Mouse (Mus musculus) forebrain, postnatal 0 days (tissue): ENCODE data around the gene Zdhhc21. TPM values are rescaled to one million over a fixed set of nuclear protein-coding genes. Genes with fewer than 3 reads are reported as not detected.

Experiments used
- ATAC-seq: fragments of 200-750 bp; cut with Nextera tagmentation; 2 replicates; pipeline ENCODE4 v1.8.0; 2017; ENCODE audit warnings: mild to moderate bottlenecking, moderate library complexity
- DNase-seq: peaks from one replicate; pipeline ENCODE4 v3.0.0-alpha.2; 2015
- H3K27ac ChIP-seq: fragments of 300-500 bp; sonication (generic); 2 replicates; pipeline ENCODE4 v1.5.1; 2014; ENCODE audit warnings: low read depth, mild to moderate bottlenecking, antibody characterized with exemption, low read length, moderate library complexity, mixed read lengths
- H3K27me3 ChIP-seq: fragments of 300-500 bp; sonication (generic); 2 replicates; pipeline ENCODE4 v1.6.1; 2014; ENCODE audit warnings: mild to moderate bottlenecking, low read length, mixed read lengths; ENCODE audit not compliant: insufficient read depth
- H3K36me3 ChIP-seq: fragments of 300-500 bp; sonication (generic); 2 replicates; pipeline ENCODE4 v1.6.1; 2014; ENCODE audit warnings: mild to moderate bottlenecking, moderate library complexity; ENCODE audit not compliant: insufficient read depth
- H3K4me1 ChIP-seq: fragments of 300-500 bp; sonication (generic); 2 replicates; pipeline ENCODE4 v1.6.1; 2014; ENCODE audit warnings: antibody characterized with exemption; ENCODE audit not compliant: insufficient read depth
- H3K4me2 ChIP-seq: fragments of 300-500 bp; sonication (generic); 2 replicates; pipeline ENCODE4 v1.6.1; 2014; ENCODE audit warnings: low read depth, mild to moderate bottlenecking, moderate library complexity
- H3K4me3 ChIP-seq: fragments of 300-500 bp; sonication (generic); 2 replicates; pipeline ENCODE4 v1.5.1; 2014; ENCODE audit warnings: low read depth, low read length, mixed read lengths
- H3K9ac ChIP-seq: fragments of 300-500 bp; sonication (generic); 2 replicates; pipeline ENCODE4 v1.6.1; 2014; ENCODE audit warnings: mild to moderate bottlenecking
- H3K9me3 ChIP-seq: fragments of 300-500 bp; sonication (generic); 2 replicates; pipeline ENCODE4 v1.6.1; 2016; ENCODE audit warnings: low read length
- CTCF ChIP-seq: sonication (generic); IDR thresholded peaks from 2 replicates; pipeline ENCODE4 v1.5.1; 2016; ENCODE audit warnings: antibody characterized with exemption, control low read depth, low read depth
- WGBS: fragments of 180-500 bp; shearing (Covaris S2); extraction: QIAGEN DNeasy Blood & Tissue Kit; methylation state at CpG from one replicate; pipeline ENCODE4 v1.1.7; 2014; 5-methylcytosine and 5-hydroxymethylcytosine counted together
- polyA plus RNA-seq: library from polyadenylated mRNA; unstranded; fragments of >200 nt; fragmentation: Nextera tagmentation; extraction: Ambion mirVana; gene quantifications from 2 replicates; pipeline ENCODE4 v1.2.1, GENCODE M21; 2015
- total RNA-seq: library from RNA; depleted of rRNA; stranded (reverse); fragments of >200 nt; gene quantifications from 2 replicates; pipeline ENCODE4 v1.2.3, GENCODE M21; 2014

Zdhhc21 gene
- total and polyA plus RNA-seq, 2 experiments from 2014 or later: 11.9 to 39.6 TPM

- no peak for TF ChIP-seq CTCF
- no peak overlapping the region for H3K27ac ChIP-seq
- no peaks in the 10 kb centered on the region for H3K27me3 ChIP-seq
- H3K4me1 ChIP-seq: 0 out of 2 replicates have a peak, but pooled peaks cover under 1% of the 10 kb centered on the region
- H3K4me3 ChIP-seq: no peak overlapping the region
- H3K9me3 ChIP-seq: no peaks in the 10 kb centered on the region
- DNase-seq: no peak
- H3K9ac ChIP-seq: no peak overlapping the region
- 68% methylated on average over 1 of the region's 1 CpGs for WGBS
- H3K4me2 ChIP-seq: no peak overlapping the region
- no peaks in the 10 kb centered on the region for H3K36me3 ChIP-seq
- no peak for ATAC-seq
Measured at GRCm38 (mm10) chr4:82885535-82885913, 25.8 kb upstream of the Zdhhc21 start.

- ATAC-seq (no peak), DNase-seq (no peak)
- no peak within 1 kb of the TSS for H3K27ac ChIP-seq
- no peaks in the 10 kb centered on the region for H3K36me3 ChIP-seq
- TF ChIP-seq CTCF: no peak
- no peaks in the 10 kb centered on the region for H3K4me1 ChIP-seq
- no peak within 1 kb of the TSS for H3K9ac ChIP-seq
- 52% methylated on average over 18 of the region's 19 CpGs for WGBS
- no peak within 1 kb of the TSS for H3K4me3 ChIP-seq
- no peaks in the 10 kb centered on the region for H3K27me3 ChIP-seq
- no peaks in the 10 kb centered on the region for H3K9me3 ChIP-seq
- H3K4me2 ChIP-seq: no peak within 1 kb of the TSS
Measured at GRCm38 (mm10) chr4:82884636-82885534, 25.1 kb upstream of the Zdhhc21 start, which contains the start of gene Cer1. Gene Cer1, minus strand, starts transcription at chr4:82885148.

- DNase-seq: no peak
- H3K36me3 ChIP-seq: no peaks in the 10 kb centered on the region
- no peak overlapping the region for H3K4me2 ChIP-seq
- H3K4me1 ChIP-seq: no peaks in the 10 kb centered on the region
- no peak overlapping the region for H3K4me3 ChIP-seq
- no peak overlapping the region for H3K27ac ChIP-seq
- TF ChIP-seq CTCF: 0 out of 2 replicates have a peak, but pooled peaks have one; percentile 8
- ATAC-seq: no peak
- H3K9ac ChIP-seq: no peak overlapping the region
- no peaks in the 10 kb centered on the region for H3K9me3 ChIP-seq
- H3K27me3 ChIP-seq: no peaks in the 10 kb centered on the region
- 85% methylated on average over 9 of the region's 9 CpGs for WGBS
Measured at GRCm38 (mm10) chr4:82882500-82882899, 22.7 kb upstream of the Zdhhc21 start.

GRCm38 (mm10) chr4:82881366-82881765 is 21.6 kb upstream of the Zdhhc21 start:
- ATAC-seq (no peak), DNase-seq (no peak)
- Histone ChIP-seq H3K36me3 (no peaks in the 10 kb centered on the region), H3K9me3 (no peaks in the 10 kb centered on the region), H3K4me2 (no peak overlapping the region), H3K4me1 (no peaks in the 10 kb centered on the region), H3K9ac (no peak overlapping the region), H3K4me3 (no peak overlapping the region), H3K27ac (no peak overlapping the region), H3K27me3 (no peaks in the 10 kb centered on the region)
- WGBS: 87% methylated on average over 3 of the region's 3 CpGs
- no peak for TF ChIP-seq CTCF

GRCm38 (mm10) chr4:82880243-82880642 is 20.5 kb upstream of the Zdhhc21 start:
- H3K36me3 ChIP-seq: no peaks in the 10 kb centered on the region
- no peaks in the 10 kb centered on the region for H3K9me3 ChIP-seq
- DNase-seq (no peak), ATAC-seq (no peak)
- no peaks in the 10 kb centered on the region for H3K27me3 ChIP-seq
- H3K9ac ChIP-seq: no peak overlapping the region
- WGBS: 86% methylated on average over 2 of the region's 2 CpGs
- H3K4me1 ChIP-seq: no peaks in the 10 kb centered on the region
- no peak overlapping the region for H3K4me2 ChIP-seq
- no peak for TF ChIP-seq CTCF
- H3K27ac ChIP-seq: no peak overlapping the region
- no peak overlapping the region for H3K4me3 ChIP-seq

GRCm38 (mm10) chr4:82879152-82879551 is 19.4 kb upstream of the Zdhhc21 start:
- Histone ChIP-seq H3K4me3 (no peak overlapping the region), H3K4me2 (no peak overlapping the region), H3K36me3 (no peaks in the 10 kb centered on the region), H3K27ac (no peak overlapping the region), H3K27me3 (no peaks in the 10 kb centered on the region), H3K9ac (no peak overlapping the region), H3K4me1 (no peaks in the 10 kb centered on the region), H3K9me3 (no peaks in the 10 kb centered on the region)
- peak; percentile 89 for ATAC-seq
- 56% methylated on average over 6 of the region's 6 CpGs for WGBS
- TF ChIP-seq CTCF: no peak
- peak; percentile 57 for DNase-seq

- no peak overlapping the region for H3K27ac ChIP-seq
- no peaks in the 10 kb centered on the region for H3K9me3 ChIP-seq
- no peaks in the 10 kb centered on the region for H3K36me3 ChIP-seq
- no peaks in the 10 kb centered on the region for H3K4me1 ChIP-seq
- TF ChIP-seq CTCF: no peak
- no peaks in the 10 kb centered on the region for H3K27me3 ChIP-seq
- DNase-seq: no peak
- H3K4me3 ChIP-seq: no peak overlapping the region
- ATAC-seq: no peak
- H3K4me2 ChIP-seq: no peak overlapping the region
- 88% methylated on average over 2 of the region's 2 CpGs for WGBS
- no peak overlapping the region for H3K9ac ChIP-seq
Measured at GRCm38 (mm10) chr4:82876656-82877055, 16.9 kb upstream of the Zdhhc21 start.
